Comparison of ENCODE assay signal across 15 mouse cellular contexts in genomic region chr3:152841264-152841663, GRCm38 (mm10).
DNase-seq lines count a peak whose midpoint lies in the region; ATAC-seq and TF ChIP-seq lines count a peak whose summit lies in the region.
"Had no signal": no experiment of that assay in that cellular context is flagged by ENCODE, and none has a peak within 500 bp of the region (broad histone marks: within the 10 kb centered on the region; RNA-seq: fewer than 3 reads in every experiment).

No protein-coding gene starts in this region.

- no peak overlapping the region for H3K9ac ChIP-seq in hindbrain, embryonic 15.5 days
- no peak overlapping the region for H3K9ac ChIP-seq in hindbrain, embryonic 12.5 days
- no peak overlapping the region for H3K9ac ChIP-seq in kidney, embryonic 16.5 days (replicated peaks; ENCODE audit: low read length)
- H3K9ac ChIP-seq in stomach, postnatal 0 days (ENCODE audit: low read length), result no peak overlapping the region
- H3K9ac ChIP-seq: forebrain, embryonic 13.5 days had no signal

- 0 out of 2 replicates have a peak overlapping the region, but pooled peaks have one; percentile 30 for H3K27ac ChIP-seq in hindbrain, embryonic 15.5 days (replicated peaks)
- no peak overlapping the region for H3K27ac ChIP-seq in hindbrain, embryonic 12.5 days
- H3K27ac ChIP-seq in kidney, embryonic 16.5 days (ENCODE audit: low read length), result no peak overlapping the region
- H3K27ac ChIP-seq in stomach, postnatal 0 days (replicated peaks), result no peak overlapping the region
- H3K27ac ChIP-seq: forebrain, embryonic 13.5 days; midbrain, embryonic 10.5 days had no signal

- no peak for TF ChIP-seq EP300 in stomach, postnatal 0 days (optimal IDR thresholded peaks at IDR 0.05)

- peaks cover 19% of the 10 kb centered on the region for H3K4me1 ChIP-seq in hindbrain, embryonic 15.5 days (replicated peaks)
- H3K4me1 ChIP-seq in hindbrain, embryonic 12.5 days, result peaks cover 16% of the 10 kb centered on the region; the same call in 1 of the 2 replicates
- peaks cover 8% of the 10 kb centered on the region; the same call in 1 of the 2 replicates for H3K4me1 ChIP-seq in kidney, embryonic 16.5 days (ENCODE audit: insufficient read depth, low read length)
- H3K4me1 ChIP-seq in stomach, postnatal 0 days (replicated peaks; ENCODE audit: control insufficient read depth, insufficient read depth), result no peaks in the 10 kb centered on the region
- H3K4me1 ChIP-seq: forebrain, embryonic 13.5 days had no signal

- no peak overlapping the region for H3K4me2 ChIP-seq in hindbrain, embryonic 15.5 days
- H3K4me2 ChIP-seq in hindbrain, embryonic 12.5 days (replicated peaks), result no peak overlapping the region
- H3K4me2 ChIP-seq in kidney, embryonic 16.5 days (replicated peaks; ENCODE audit: low read depth, low read length), result no peak overlapping the region
- no peak overlapping the region for H3K4me2 ChIP-seq in stomach, postnatal 0 days (replicated peaks; ENCODE audit: low read depth)
- H3K4me2 ChIP-seq: forebrain, embryonic 13.5 days; liver, embryonic 11.5 days had no signal

- ATAC-seq in hindbrain, embryonic 15.5 days (ENCODE audit: low FRiP score, low read depth), result no peak
- ATAC-seq in hindbrain, embryonic 12.5 days (ENCODE audit: low FRiP score), result no peak
- ATAC-seq in kidney, embryonic 16.5 days (ENCODE audit: low FRiP score, low TSS enrichment), result peak; percentile 94
- no peak for ATAC-seq in stomach, postnatal 0 days (ENCODE audit: low FRiP score, low TSS enrichment)
- ATAC-seq: forebrain, embryonic 13.5 days had no signal

- peak; percentile 17 for DNase-seq in right cerebral cortex, adult 18-20 months
- no peak for DNase-seq in right cerebral cortex, postnatal 10 days (ENCODE audit: low spot score in 2 of 2)
- DNase-seq in stomach, postnatal 0 days (ENCODE audit: low spot score), result no peak
- no peak for DNase-seq in adrenal gland, postnatal 25 days
- DNase-seq: cerebellum, postnatal 25 days; left cerebral cortex, postnatal 4 days; lung, adult 2 months; lung, postnatal 36 days; thymus, adult 18-20 months had no signal

- H3K27me3 ChIP-seq in hindbrain, embryonic 15.5 days, result no peaks in the 10 kb centered on the region
- no peaks in the 10 kb centered on the region for H3K27me3 ChIP-seq in hindbrain, embryonic 12.5 days
- no peaks in the 10 kb centered on the region; the same call in 1 of the 2 replicates for H3K27me3 ChIP-seq in kidney, embryonic 16.5 days (ENCODE audit: insufficient read depth, low read length)
- H3K27me3 ChIP-seq in stomach, postnatal 0 days (ENCODE audit: control insufficient read depth, insufficient read depth, low read length), result no peaks in the 10 kb centered on the region
- H3K27me3 ChIP-seq: forebrain, embryonic 13.5 days had no signal

- H3K4me3 ChIP-seq in hindbrain, embryonic 15.5 days, result no peak overlapping the region
- no peak overlapping the region for H3K4me3 ChIP-seq in hindbrain, embryonic 12.5 days
- no peak overlapping the region for H3K4me3 ChIP-seq in kidney, embryonic 16.5 days (ENCODE audit: low read length)
- H3K4me3 ChIP-seq in stomach, postnatal 0 days (ENCODE audit: low read depth, low read length), result no peak overlapping the region
- H3K4me3 ChIP-seq: forebrain, embryonic 13.5 days; midbrain, embryonic 10.5 days had no signal

- WGBS in hindbrain, embryonic 15.5 days, result 75% methylated on average over 6 of the region's 6 CpGs
- 75% methylated on average over 6 of the region's 6 CpGs for WGBS in hindbrain, embryonic 12.5 days
- 38% methylated on average over 6 of the region's 6 CpGs for WGBS in kidney, embryonic 16.5 days
- WGBS in stomach, postnatal 0 days, result 80% methylated on average over 6 of the region's 6 CpGs

- no peaks in the 10 kb centered on the region for H3K36me3 ChIP-seq in hindbrain, embryonic 15.5 days
- H3K36me3 ChIP-seq in hindbrain, embryonic 12.5 days, result no peaks in the 10 kb centered on the region
- no peaks in the 10 kb centered on the region for H3K36me3 ChIP-seq in kidney, embryonic 16.5 days (ENCODE audit: insufficient read depth, low read length)
- H3K36me3 ChIP-seq in stomach, postnatal 0 days (ENCODE audit: control insufficient read depth, insufficient read depth, low read length), result no peaks in the 10 kb centered on the region
- H3K36me3 ChIP-seq: midbrain, embryonic 10.5 days had no signal

- no peaks in the 10 kb centered on the region for H3K9me3 ChIP-seq in hindbrain, embryonic 15.5 days
- H3K9me3 ChIP-seq in hindbrain, embryonic 12.5 days (replicated peaks), result no peaks in the 10 kb centered on the region
- H3K9me3 ChIP-seq in kidney, embryonic 16.5 days (ENCODE audit: low read length), result no peaks in the 10 kb centered on the region
- no peaks in the 10 kb centered on the region for H3K9me3 ChIP-seq in stomach, postnatal 0 days (ENCODE audit: control insufficient read depth, low read length)
- H3K9me3 ChIP-seq: forebrain, embryonic 13.5 days; midbrain, embryonic 10.5 days had no signal

- TF ChIP-seq CTCF in stomach, postnatal 0 days (IDR thresholded peaks at IDR 0.05; ENCODE audit: low read depth), result no peak
